10 mouse cellular contexts compared by ENCODE assay signal in genomic region chr7:51625161-51625560, GRCm38 (mm10). TPM values are rescaled to one million over a fixed set of nuclear protein-coding genes. Genes with fewer than 3 reads are reported as not detected.
DNase-seq lines count a peak whose midpoint lies in the region; ATAC-seq lines count a peak whose summit lies in the region.
"Had no signal": no experiment of that assay in that cellular context is flagged by ENCODE, and none has a peak within 500 bp of the region (broad histone marks: within the 10 kb centered on the region; RNA-seq: fewer than 3 reads in every experiment).

No protein-coding gene starts in this region.

- peak overlapping the region; percentile 37 for H3K4me3 ChIP-seq in forebrain, embryonic 12.5 days (replicated peaks)
- no peak overlapping the region for H3K4me3 ChIP-seq in limb, embryonic 10.5 days
- H3K4me3 ChIP-seq in neural tube, embryonic 15.5 days (replicated peaks), result peak overlapping the region; percentile 45
- H3K4me3 ChIP-seq: lung, embryonic 15.5 days had no signal

- H3K9ac ChIP-seq in forebrain, embryonic 12.5 days, result peak overlapping the region; percentile 55
- H3K9ac ChIP-seq in neural tube, embryonic 15.5 days (replicated peaks), result peak overlapping the region; percentile 51
- H3K9ac ChIP-seq: lung, embryonic 15.5 days had no signal

- no peaks in the 10 kb centered on the region for H3K9me3 ChIP-seq in forebrain, embryonic 12.5 days
- no peaks in the 10 kb centered on the region for H3K9me3 ChIP-seq in limb, embryonic 10.5 days (replicated peaks)
- no peaks in the 10 kb centered on the region for H3K9me3 ChIP-seq in neural tube, embryonic 15.5 days (replicated peaks)
- H3K9me3 ChIP-seq: lung, embryonic 15.5 days had no signal

- peak overlapping the region; percentile 50 for H3K4me2 ChIP-seq in forebrain, embryonic 12.5 days
- peak overlapping the region; percentile 55 for H3K4me2 ChIP-seq in neural tube, embryonic 15.5 days
- H3K4me2 ChIP-seq: lung, embryonic 15.5 days had no signal

- no peaks in the 10 kb centered on the region for H3K36me3 ChIP-seq in forebrain, embryonic 12.5 days (replicated peaks)
- H3K36me3 ChIP-seq in limb, embryonic 10.5 days, result no peaks in the 10 kb centered on the region
- no peaks in the 10 kb centered on the region for H3K36me3 ChIP-seq in neural tube, embryonic 15.5 days
- H3K36me3 ChIP-seq: lung, embryonic 15.5 days had no signal

- peaks cover 72% of the 10 kb centered on the region for H3K27me3 ChIP-seq in forebrain, embryonic 12.5 days
- H3K27me3 ChIP-seq in limb, embryonic 10.5 days (ENCODE audit: low read depth, poor library complexity, severe bottlenecking), result peaks cover 97% of the 10 kb centered on the region
- H3K27me3 ChIP-seq in neural tube, embryonic 15.5 days (replicated peaks), result peaks cover 38% of the 10 kb centered on the region

- ATAC-seq in forebrain, embryonic 12.5 days (ENCODE audit: low FRiP score), result peak; percentile 21; the same call in 1 of the 2 replicates
- ATAC-seq in neural tube, embryonic 15.5 days (ENCODE audit: low FRiP score), result peak; percentile 29; the same call in 1 of the 2 replicates
- ATAC-seq: intestine, postnatal 0 days had no signal

- under 1% methylated on average over 23 of the region's 23 CpGs for WGBS in forebrain, embryonic 12.5 days
- 0% methylated on average over 23 of the region's 23 CpGs for WGBS in limb, embryonic 10.5 days
- under 1% methylated on average over 23 of the region's 23 CpGs for WGBS in neural tube, embryonic 15.5 days

- peaks cover 19% of the 10 kb centered on the region for H3K4me1 ChIP-seq in forebrain, embryonic 12.5 days
- H3K4me1 ChIP-seq in limb, embryonic 10.5 days, result peaks cover 11% of the 10 kb centered on the region
- H3K4me1 ChIP-seq in neural tube, embryonic 15.5 days, result peaks cover 7% of the 10 kb centered on the region; the same call in 1 of the 2 replicates
- H3K4me1 ChIP-seq: lung, embryonic 15.5 days had no signal

- DNase-seq in left cerebral cortex, postnatal 4 days, result peak; percentile 50
- DNase-seq in left cerebral cortex, adult 11 months (ENCODE audit: low spot score), result no peak
- DNase-seq in limb, embryonic 10.5 days (ENCODE audit: low spot score), result peak; percentile 51
- DNase-seq in cerebellum, postnatal 36 days, result no peak
- DNase-seq in kidney, adult 9 months, result no peak
- DNase-seq: adrenal gland, postnatal 10 days had no signal

- H3K27ac ChIP-seq in forebrain, embryonic 12.5 days, result peak overlapping the region; percentile 92
- no peak overlapping the region for H3K27ac ChIP-seq in limb, embryonic 10.5 days
- peak overlapping the region; percentile 90 for H3K27ac ChIP-seq in neural tube, embryonic 15.5 days (replicated peaks)
- H3K27ac ChIP-seq: lung, embryonic 15.5 days had no signal

- intact Hi-C loops in left cerebral cortex, postnatal 4 days (cut with DNase I), result no loop called here

RNA-seq across cellular contexts. Expression of gene Slc17a6, which starts 3.4 kb away (rescaled TPM):
- total RNA-seq in left cerebral cortex, postnatal 4 days (2021), result 10 to 100 TPM; 44.0 to 60.2 TPM
- 38.4 and 39.4 TPM in 2 replicates for polyA plus RNA-seq in forebrain, embryonic 12.5 days (2016; fragmentation: Nextera tagmentation; extraction: Ambion mirVana)
- not detected in 2 replicates for polyA plus RNA-seq in limb, embryonic 10.5 days (2016; fragmentation: Nextera tagmentation; extraction: Ambion mirVana)
- polyA plus RNA-seq in neural tube, embryonic 15.5 days (2015; fragmentation: Nextera tagmentation; extraction: Ambion mirVana), result 101 and 115 TPM in 2 replicates

Comparison
In these comparisons a context has a peak if more than half of its experiments do, and no peak if none do; other contexts are left out.
1. DNase-seq: peak in left cerebral cortex, postnatal 4 days (single experiment) and limb, embryonic 10.5 days (single experiment); none in left cerebral cortex, adult 11 months (single experiment), cerebellum, postnatal 36 days (0 of 2) and kidney, adult 9 months (single experiment).
2. RNA of gene Slc17a6, which starts 3.4 kb away (polyA plus RNA-seq): 101 to 115 TPM in neural tube, embryonic 15.5 days and 38.4 to 39.4 TPM in forebrain, embryonic 12.5 days; not detected in limb, embryonic 10.5 days; every median in the first group is over 10 times any median in the second.